Mouse (Mus musculus) heart, embryonic 10.5 days (tissue): Measurements from ENCODE around the gene Ssh2. TPM values are rescaled to one million over a fixed set of nuclear protein-coding genes. Genes with fewer than 3 reads are reported as not detected.

Experiments used
- DNase-seq: peaks from one replicate; pipeline ENCODE4 v3.0.0-alpha.2; 2017; ENCODE audit warnings: low spot score
- H3K27ac ChIP-seq: fragments of 300-500 bp; sonication (generic); 2 replicates; pipeline ENCODE4 v1.5.1; 2016; ENCODE audit warnings: mild to moderate bottlenecking
- H3K27me3 ChIP-seq: fragments of 300-500 bp; sonication (generic); 2 replicates; pipeline ENCODE4 v1.6.1; 2016; ENCODE audit warnings: mild to moderate bottlenecking; ENCODE audit not compliant: poor library complexity, insufficient read depth, severe bottlenecking
- H3K36me3 ChIP-seq: fragments of 300-500 bp; sonication (generic); 2 replicates; pipeline ENCODE4 v1.6.1; 2016; ENCODE audit warnings: mild to moderate bottlenecking, moderate library complexity
- H3K4me1 ChIP-seq: fragments of 300-500 bp; sonication (generic); 2 replicates; pipeline ENCODE4 v1.6.1; 2016; ENCODE audit warnings: mild to moderate bottlenecking
- H3K4me3 ChIP-seq: fragments of 300-500 bp; sonication (generic); 2 replicates; pipeline ENCODE4 v1.5.1; 2016; ENCODE audit warnings: mild to moderate bottlenecking, moderate library complexity
- H3K9me3 ChIP-seq: fragments of 300-500 bp; sonication (generic); 2 replicates; pipeline ENCODE4 v1.6.1; 2016; ENCODE audit warnings: mild to moderate bottlenecking, moderate library complexity
- WGBS: fragments of 180-500 bp; shearing (Covaris S2); methylation state at CpG from one replicate; pipeline ENCODE4 v1.1.7; 2016; 5-methylcytosine and 5-hydroxymethylcytosine counted together
- polyA plus RNA-seq: library from polyadenylated mRNA; unstranded; fragments of >200 nt; fragmentation: Nextera tagmentation; extraction: Ambion mirVana; gene quantifications from 2 replicates; pipeline ENCODE4 v1.2.1, GENCODE M21; 2016

Ssh2 gene
- polyA plus RNA-seq, 1 experiment from 2014 or later: 15.0 TPM

- Histone ChIP-seq H3K27me3 (no peaks in the 10 kb centered on the region), H3K4me1 (peaks cover 31% of the 10 kb centered on the region), H3K27ac (peak overlapping the region; percentile 53), H3K9me3 (no peaks in the 10 kb centered on the region), H3K36me3 (no peaks in the 10 kb centered on the region), H3K4me3 (no peak overlapping the region)
- 60% methylated on average over 11 of the region's 11 CpGs for WGBS
- peak; percentile 78 for DNase-seq
Measured at GRCm38 (mm10) chr11:77195360-77196109, 20.6 kb upstream of the Ssh2 start.

GRCm38 (mm10) chr11:77196181-77197143, 19.6 kb upstream of the Ssh2 start:
- WGBS: 42% methylated on average over 4 of the region's 4 CpGs
- Histone ChIP-seq H3K27ac (peak overlapping the region; percentile 64), H3K27me3 (no peaks in the 10 kb centered on the region), H3K9me3 (no peaks in the 10 kb centered on the region), H3K36me3 (no peaks in the 10 kb centered on the region), H3K4me1 (peaks cover 31% of the 10 kb centered on the region), H3K4me3 (no peak overlapping the region)
- no peak for DNase-seq

GRCm38 (mm10) chr11:77199636-77200035, 16.5 kb upstream of the Ssh2 start:
- DNase-seq: no peak
- Histone ChIP-seq H3K27me3 (no peaks in the 10 kb centered on the region), H3K4me1 (peaks cover 21% of the 10 kb centered on the region), H3K36me3 (no peaks in the 10 kb centered on the region), H3K4me3 (no peak overlapping the region), H3K9me3 (no peaks in the 10 kb centered on the region), H3K27ac (no peak overlapping the region)
- 66% methylated on average over 4 of the region's 4 CpGs for WGBS

- DNase-seq: no peak
- 65% methylated on average over 1 of the region's 1 CpGs for WGBS
Measured at GRCm38 (mm10) chr11:77200703-77201102, 15.4 kb upstream of the Ssh2 start.

GRCm38 (mm10) chr11:77214142-77214692, 1.9 kb upstream of the Ssh2 start:
- WGBS: 89% methylated on average over 1 of the region's 1 CpGs
- H3K36me3 ChIP-seq: no peaks in the 10 kb centered on the region
- 0 out of 2 replicates have a peak, but pooled peaks cover 3% of the 10 kb centered on the region for H3K4me1 ChIP-seq
- no peaks in the 10 kb centered on the region for H3K9me3 ChIP-seq
- H3K4me3 ChIP-seq: no peak overlapping the region
- no peak for DNase-seq
- H3K27ac ChIP-seq: no peak overlapping the region
- no peaks in the 10 kb centered on the region for H3K27me3 ChIP-seq

More at GRCm38 (mm10) chr11:77200703-77201102, 15.4 kb upstream of the Ssh2 start:
- Histone ChIP-seq H3K4me3 (no peak overlapping the region), H3K27ac (no peak overlapping the region), H3K36me3 (no peaks in the 10 kb centered on the region), H3K4me1 (peaks cover 10% of the 10 kb centered on the region), H3K27me3 (no peaks in the 10 kb centered on the region), H3K9me3 (no peaks in the 10 kb centered on the region)

- no peaks in the 10 kb centered on the region for H3K9me3 ChIP-seq
- H3K4me1 ChIP-seq: 0 out of 2 replicates have a peak, but pooled peaks cover 3% of the 10 kb centered on the region
- peak; percentile 82 for DNase-seq
- H3K27me3 ChIP-seq: no peaks in the 10 kb centered on the region
- 3% methylated on average over 1 of the region's 1 CpGs for WGBS
- no peaks in the 10 kb centered on the region for H3K36me3 ChIP-seq
- no peak overlapping the region for H3K4me3 ChIP-seq
- no peak overlapping the region for H3K27ac ChIP-seq
Measured at GRCm38 (mm10) chr11:77214755-77215154, 1.3 kb upstream of the Ssh2 start.

GRCm38 (mm10) chr11:77215483-77215882, 604 bp upstream of the Ssh2 start:
- H3K27me3 ChIP-seq: no peaks in the 10 kb centered on the region
- H3K4me1 ChIP-seq: 0 out of 2 replicates have a peak, but pooled peaks cover 3% of the 10 kb centered on the region
- DNase-seq: no peak
- H3K27ac ChIP-seq: peak overlapping the region; percentile 98
- H3K9me3 ChIP-seq: no peaks in the 10 kb centered on the region
- WGBS: 1% methylated on average over 11 of the region's 11 CpGs
- H3K36me3 ChIP-seq: no peaks in the 10 kb centered on the region
- H3K4me3 ChIP-seq: peak overlapping the region; percentile 96

GRCm38 (mm10) chr11:77216761-77217130, 659 bp downstream of the Ssh2 start:
- H3K4me3 ChIP-seq: peak overlapping the region; percentile 96
- no peaks in the 10 kb centered on the region for H3K36me3 ChIP-seq
- H3K9me3 ChIP-seq: no peaks in the 10 kb centered on the region
- no peak for DNase-seq
- H3K27ac ChIP-seq: peak overlapping the region; percentile 98
- H3K27me3 ChIP-seq: no peaks in the 10 kb centered on the region
- 1% methylated on average over 11 of the region's 11 CpGs for WGBS
- H3K4me1 ChIP-seq: 0 out of 2 replicates have a peak, but pooled peaks cover 3% of the 10 kb centered on the region

- Histone ChIP-seq H3K4me1 (no peaks in the 10 kb centered on the region), H3K4me3 (no peak overlapping the region), H3K27ac (no peak overlapping the region), H3K27me3 (no peaks in the 10 kb centered on the region), H3K36me3 (no peaks in the 10 kb centered on the region), H3K9me3 (no peaks in the 10 kb centered on the region)
- 78% methylated on average over 2 of the region's 2 CpGs for WGBS
- DNase-seq: no peak
Measured at GRCm38 (mm10) chr11:77230765-77231164, 14.7 kb downstream of the Ssh2 start.

- Histone ChIP-seq H3K4me3 (no peak overlapping the region), H3K9me3 (no peaks in the 10 kb centered on the region), H3K4me1 (no peaks in the 10 kb centered on the region), H3K36me3 (no peaks in the 10 kb centered on the region), H3K27me3 (no peaks in the 10 kb centered on the region), H3K27ac (no peak overlapping the region)
- DNase-seq: no peak
- WGBS: 83% methylated on average over 2 of the region's 2 CpGs
Measured at GRCm38 (mm10) chr11:77231514-77231913, 15.4 kb downstream of the Ssh2 start.

GRCm38 (mm10) chr11:77235267-77235666, 19.2 kb downstream of the Ssh2 start:
- DNase-seq: no peak
- no peaks in the 10 kb centered on the region for H3K27me3 ChIP-seq
- H3K4me3 ChIP-seq: no peak overlapping the region
- no peak overlapping the region for H3K27ac ChIP-seq
- H3K4me1 ChIP-seq: no peaks in the 10 kb centered on the region
- H3K9me3 ChIP-seq: no peaks in the 10 kb centered on the region
- H3K36me3 ChIP-seq: no peaks in the 10 kb centered on the region
- WGBS: 87% methylated on average over 1 of the region's 1 CpGs

- Histone ChIP-seq H3K27ac (no peak overlapping the region), H3K4me3 (no peak overlapping the region), H3K27me3 (no peaks in the 10 kb centered on the region), H3K9me3 (no peaks in the 10 kb centered on the region), H3K4me1 (no peaks in the 10 kb centered on the region), H3K36me3 (no peaks in the 10 kb centered on the region)
- WGBS: 87% methylated on average over 1 of the region's 1 CpGs
- DNase-seq: no peak
Measured at GRCm38 (mm10) chr11:77239658-77240345, 23.7 kb downstream of the Ssh2 start.
